Mouse (Mus musculus) cerebellum, adult 2 months (tissue): ENCODE measurements around the gene Hist2h3c1.

Source experiments
- CTCF ChIP-seq: fragments of 200-500 bp; IDR thresholded peaks from 2 replicates; pipeline ENCODE4 v1.5.1; 2011; ENCODE audit warnings: low read depth, mild to moderate bottlenecking, control low read depth, low read length, moderate library complexity, borderline replicate concordance; ENCODE audit not compliant: insufficient read depth
- POLR2A ChIP-seq: fragments of 200-500 bp; IDR thresholded peaks from 2 replicates; pipeline ENCODE4 v1.6.1; 2011; ENCODE audit warnings: low read length, control low read depth, borderline replicate concordance; ENCODE audit not compliant: insufficient read depth

DNA sequence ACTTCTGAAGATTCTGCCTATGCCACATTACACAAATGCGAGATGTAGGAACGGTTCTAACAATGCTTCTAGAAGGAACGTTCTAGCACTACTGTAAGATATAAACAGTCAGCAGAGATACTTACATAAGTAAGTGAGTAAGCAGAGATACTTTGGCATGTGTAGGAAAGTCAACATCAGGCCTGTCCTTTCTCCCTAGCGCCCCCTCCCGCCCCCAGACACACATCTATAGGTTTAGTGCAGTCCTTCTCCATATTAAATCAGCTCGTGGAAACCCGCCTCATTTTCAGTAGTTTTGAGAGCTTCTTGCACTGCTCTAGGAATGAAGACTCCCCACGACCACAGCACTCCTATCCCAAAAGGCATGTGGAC lies 30.9 kb downstream of the Hist2h3c1 start:
- TF ChIP-seq POLR2A (no peak), CTCF (no peak)
